Mouse (Mus musculus): Measurements from ENCODE around the gene Brms1l. TPM values are rescaled to one million over a fixed set of nuclear protein-coding genes. Genes with fewer than 3 reads are reported as not detected.

Gene Brms1l
- polyA plus RNA-seq, 1 experiment from 2014 or later, result 33.4 TPM

- Histone ChIP-seq H3K27ac (ENCODE audit: low read length) (no peak overlapping the region), H3K4me2 (ENCODE audit: low read depth, low read length) (no peak overlapping the region), H3K27me3 (ENCODE audit: control insufficient read depth, insufficient read depth, low read length) (no peaks in the 10 kb centered on the region), H3K9me3 (replicated peaks; ENCODE audit: control insufficient read depth, low read length) (no peaks in the 10 kb centered on the region), H3K36me3 (ENCODE audit: control insufficient read depth, insufficient read depth, low read length) (no peaks in the 10 kb centered on the region), H3K4me3 (replicated peaks; ENCODE audit: low read length) (no peak overlapping the region), H3K9ac (ENCODE audit: low read length) (no peak overlapping the region), H3K4me1 (ENCODE audit: control insufficient read depth, insufficient read depth, low read length) (no peaks in the 10 kb centered on the region)
- 72% methylated on average over 1 of the region's 1 CpGs for WGBS
- no peak for ATAC-seq (ENCODE audit: insufficient read depth, low FRiP score)
Measured at GRCm38 (mm10) chr12:55904801-55905200, 68.7 kb downstream of the Brms1l start.

GRCm38 (mm10) chr12:55912138-55912537, 76.0 kb downstream of the Brms1l start:
- Histone ChIP-seq H3K9ac (ENCODE audit: low read length) (no peak overlapping the region), H3K27ac (ENCODE audit: low read length) (no peak overlapping the region), H3K36me3 (ENCODE audit: control insufficient read depth, insufficient read depth, low read length) (no peaks in the 10 kb centered on the region), H3K27me3 (ENCODE audit: control insufficient read depth, insufficient read depth, low read length) (no peaks in the 10 kb centered on the region), H3K4me1 (ENCODE audit: control insufficient read depth, insufficient read depth, low read length) (no peaks in the 10 kb centered on the region), H3K4me3 (replicated peaks; ENCODE audit: low read length) (no peak overlapping the region), H3K4me2 (ENCODE audit: low read depth, low read length) (no peak overlapping the region), H3K9me3 (replicated peaks; ENCODE audit: control insufficient read depth, low read length) (no peaks in the 10 kb centered on the region)
- ATAC-seq (ENCODE audit: insufficient read depth, low FRiP score), result no peak
- WGBS, result 41% methylated on average over 3 of the region's 3 CpGs

- Histone ChIP-seq H3K27ac (ENCODE audit: low read length) (no peak overlapping the region), H3K4me1 (ENCODE audit: control insufficient read depth, insufficient read depth, low read length) (no peaks in the 10 kb centered on the region), H3K9ac (ENCODE audit: low read length) (no peak overlapping the region), H3K4me2 (ENCODE audit: low read depth, low read length) (no peak overlapping the region), H3K27me3 (ENCODE audit: control insufficient read depth, insufficient read depth, low read length) (no peaks in the 10 kb centered on the region), H3K9me3 (replicated peaks; ENCODE audit: control insufficient read depth, low read length) (no peaks in the 10 kb centered on the region), H3K36me3 (ENCODE audit: control insufficient read depth, insufficient read depth, low read length) (no peaks in the 10 kb centered on the region), H3K4me3 (replicated peaks; ENCODE audit: low read length) (no peak overlapping the region)
- ATAC-seq (ENCODE audit: insufficient read depth, low FRiP score), result no peak
- 68% methylated on average over 9 of the region's 9 CpGs for WGBS
Measured at GRCm38 (mm10) chr12:55913201-55913600, 77.1 kb downstream of the Brms1l start.

- Histone ChIP-seq H3K27me3 (ENCODE audit: control insufficient read depth, insufficient read depth, low read length) (no peaks in the 10 kb centered on the region), H3K9ac (ENCODE audit: low read length) (no peak overlapping the region), H3K36me3 (ENCODE audit: control insufficient read depth, insufficient read depth, low read length) (no peaks in the 10 kb centered on the region), H3K4me1 (ENCODE audit: control insufficient read depth, insufficient read depth, low read length) (no peaks in the 10 kb centered on the region), H3K4me3 (replicated peaks; ENCODE audit: low read length) (no peak overlapping the region), H3K4me2 (ENCODE audit: low read depth, low read length) (no peak overlapping the region), H3K9me3 (replicated peaks; ENCODE audit: control insufficient read depth, low read length) (no peaks in the 10 kb centered on the region), H3K27ac (ENCODE audit: low read length) (no peak overlapping the region)
- no peak for ATAC-seq (ENCODE audit: insufficient read depth, low FRiP score)
- WGBS, result 55% methylated on average over 8 of the region's 8 CpGs
Measured at GRCm38 (mm10) chr12:55916250-55916649, 80.1 kb downstream of the Brms1l start.

- no peak for ATAC-seq (ENCODE audit: insufficient read depth, low FRiP score)
- no peaks in the 10 kb centered on the region for H3K27me3 ChIP-seq (ENCODE audit: control insufficient read depth, insufficient read depth, low read length)
- no peaks in the 10 kb centered on the region for H3K36me3 ChIP-seq (ENCODE audit: control insufficient read depth, insufficient read depth, low read length)
- H3K4me2 ChIP-seq (ENCODE audit: low read depth, low read length), result no peak overlapping the region
- no peak overlapping the region for H3K4me3 ChIP-seq (replicated peaks; ENCODE audit: low read length)
- H3K4me1 ChIP-seq (ENCODE audit: control insufficient read depth, insufficient read depth, low read length), result no peaks in the 10 kb centered on the region
- no peaks in the 10 kb centered on the region for H3K9me3 ChIP-seq (replicated peaks; ENCODE audit: control insufficient read depth, low read length)
- H3K9ac ChIP-seq (ENCODE audit: low read length), result no peak overlapping the region
- no peak overlapping the region for H3K27ac ChIP-seq (ENCODE audit: low read length)
- WGBS, result 91% methylated on average over 19 of the region's 19 CpGs
Measured at GRCm38 (mm10) chr12:55917020-55917419, 80.9 kb downstream of the Brms1l start.

Small RNAs within 50 kb of the gene (microRNA-seq; reads per million reads assigned to microRNA genes)
- gene Gm23394, result 1.2 reads per million

Other genes starting within 250 kb of the Brms1l start
- gene Insm2, start 236.9 kb upstream of the Brms1l start, polyA plus RNA-seq (2015; fragmentation: Nextera tagmentation; extraction: Ambion mirVana), result 0.21 TPM in 1 of 2 replicates, not detected in the other
- 11.6 and 12.1 TPM in 2 replicates for gene Ralgapa1, start 15.2 kb upstream of the Brms1l start, polyA plus RNA-seq (2015; fragmentation: Nextera tagmentation; extraction: Ambion mirVana)